Mouse (Mus musculus) spleen, adult 18-20 months (tissue): ENCODE measurements around the gene Rab11fip4.

ENCODE experiments used
- DNase-seq, 2 experiments: peaks; one replicate each; pipeline ENCODE4 v3.0.0; 2022; ENCODE audit warnings: mixed read lengths in 2 of 2

Rab11fip4 gene

DNA sequence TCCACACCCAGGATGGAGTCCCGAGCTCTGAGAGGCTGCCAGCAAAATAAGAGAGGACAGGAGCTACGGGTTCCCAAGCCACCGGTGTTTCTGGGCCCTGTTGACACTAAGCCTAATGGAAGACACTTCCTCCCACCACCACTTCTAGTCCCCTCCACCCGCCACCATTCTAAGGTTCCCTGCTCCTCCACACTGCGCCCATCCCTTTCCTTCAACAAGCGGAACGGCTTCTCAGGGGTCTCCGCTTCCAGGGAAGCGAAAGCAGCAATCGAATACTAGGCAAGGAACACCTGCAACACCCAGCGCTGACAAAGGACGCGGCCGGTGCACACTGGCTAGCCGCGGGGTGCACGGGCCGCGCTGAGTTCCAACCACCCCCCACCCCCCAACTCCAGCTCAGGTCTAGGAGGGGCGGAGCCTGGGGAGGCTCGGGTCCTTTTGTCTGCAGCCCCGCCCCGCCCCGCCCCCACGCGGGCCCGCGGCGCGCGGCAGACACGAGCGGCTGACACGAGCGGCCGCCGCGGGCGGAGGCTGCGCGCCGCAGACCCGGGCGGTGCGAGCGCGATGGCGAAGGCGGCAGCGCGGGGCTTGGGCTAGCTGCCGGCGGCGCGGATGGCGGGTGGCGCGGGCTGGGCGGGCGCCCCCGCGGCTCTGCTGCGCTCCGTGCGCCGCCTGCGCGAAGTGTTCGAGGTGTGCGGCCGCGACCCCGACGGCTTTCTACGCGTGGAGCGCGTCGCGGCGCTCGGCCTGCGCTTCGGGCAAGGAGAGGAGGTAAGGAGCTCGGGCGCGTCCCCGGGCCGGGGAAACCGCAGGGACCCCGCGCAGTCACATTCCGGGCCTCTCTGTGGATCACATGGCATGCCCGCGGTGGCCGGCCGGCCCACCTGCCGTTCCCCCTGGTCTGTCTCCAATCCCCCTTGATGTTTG, at the start of gene Rab11fip4:
Gene Rab11fip4, plus strand, starts transcription at position 549 of the 927 bp plus-strand sequence.
- no peak for DNase-seq

- no peak for DNase-seq
Measured at GRCm38 (mm10) chr11:79552622-79553021, 38.4 kb upstream of the Rab11fip4 start.

DNA sequence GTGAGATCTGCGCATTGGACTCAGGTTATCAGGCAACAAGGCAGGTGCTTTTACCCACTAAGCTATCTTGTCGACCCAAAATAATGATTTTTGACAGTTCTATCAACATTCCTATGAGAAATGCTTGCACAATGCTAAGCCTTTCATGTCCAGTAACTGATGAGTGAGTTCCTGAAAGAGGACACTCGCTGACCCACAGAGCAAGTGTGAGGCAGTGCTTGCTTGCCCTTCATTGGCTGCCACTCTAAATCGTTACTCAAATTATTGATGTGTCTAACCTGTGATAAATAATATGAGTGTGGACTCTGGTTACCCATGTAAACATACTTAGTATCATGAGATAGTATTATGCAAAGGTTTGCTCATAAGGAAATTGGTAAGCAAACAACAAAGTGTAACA, 30.5 kb upstream of the Rab11fip4 start:
- no peak for DNase-seq

DNA sequence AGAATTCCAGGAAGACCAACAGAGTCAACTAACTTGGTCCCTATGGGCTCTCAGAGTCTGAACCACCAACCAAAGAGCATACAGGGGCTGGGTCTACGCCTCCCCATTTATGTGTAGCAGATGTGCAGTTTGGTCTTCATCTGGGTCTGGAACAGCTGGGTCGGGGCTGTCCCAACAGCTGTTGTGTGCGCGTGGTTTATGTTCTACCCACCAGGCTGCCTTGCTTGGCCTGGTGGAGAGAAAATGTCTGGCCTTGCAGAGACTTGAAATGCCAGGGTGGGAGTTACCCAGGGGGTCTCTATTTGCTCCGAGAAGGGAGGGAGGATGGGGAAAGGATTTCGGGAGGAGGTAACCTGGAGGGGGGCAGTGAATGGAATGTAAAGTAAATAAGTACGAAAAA, 27.5 kb upstream of the Rab11fip4 start:
- no peak for DNase-seq

GRCm38 (mm10) chr11:79566947-79567346, 24.1 kb upstream of the Rab11fip4 start:
- no peak for DNase-seq

- no peak for DNase-seq
Measured at GRCm38 (mm10) chr11:79568197-79568911, 22.7 kb upstream of the Rab11fip4 start.

- DNase-seq: no peak
Measured at GRCm38 (mm10) chr11:79570319-79570718, 20.7 kb upstream of the Rab11fip4 start.

GRCm38 (mm10) chr11:79573836-79574235, 17.2 kb upstream of the Rab11fip4 start:
- no peak for DNase-seq

DNA sequence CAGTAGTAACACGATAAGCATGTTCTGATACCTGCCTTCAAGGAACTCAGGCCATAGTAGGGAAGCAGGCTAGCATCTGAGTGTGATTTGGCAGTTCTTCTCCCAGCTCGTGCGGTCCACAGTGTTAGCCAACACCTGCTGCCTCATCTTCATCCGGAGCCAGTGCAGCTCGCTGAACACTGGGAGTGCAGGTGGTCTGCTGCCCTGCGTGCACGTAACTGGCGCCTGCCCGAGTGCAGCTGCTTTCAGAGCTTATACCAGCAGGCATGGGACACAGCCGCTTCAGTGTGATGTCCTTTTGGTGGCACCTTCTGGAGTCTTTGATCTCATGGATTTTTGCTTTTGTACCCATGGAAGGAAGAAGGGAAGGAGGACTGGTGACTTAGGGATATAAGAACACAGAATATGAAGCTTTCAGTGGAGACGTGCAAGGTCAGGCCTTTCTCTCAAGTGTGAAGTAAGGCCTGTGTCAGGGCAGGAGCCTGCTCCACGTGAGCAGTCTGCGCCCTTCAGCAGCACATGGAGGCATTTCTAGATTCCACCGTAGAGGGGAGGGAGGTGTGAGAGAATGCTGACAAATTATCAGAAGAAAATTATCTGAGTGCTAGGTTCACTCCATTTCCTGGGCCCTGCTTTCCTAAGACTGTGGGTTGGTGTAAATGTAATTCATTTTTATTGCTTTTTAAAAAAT, 15.5 kb upstream of the Rab11fip4 start:
- no peak for DNase-seq

- DNase-seq: peak; percentile 51 to 83
Measured at GRCm38 (mm10) chr11:79577741-79578140, 13.3 kb upstream of the Rab11fip4 start.

GRCm38 (mm10) chr11:79580660-79581059, 10.4 kb upstream of the Rab11fip4 start:
- no peak for DNase-seq

DNA sequence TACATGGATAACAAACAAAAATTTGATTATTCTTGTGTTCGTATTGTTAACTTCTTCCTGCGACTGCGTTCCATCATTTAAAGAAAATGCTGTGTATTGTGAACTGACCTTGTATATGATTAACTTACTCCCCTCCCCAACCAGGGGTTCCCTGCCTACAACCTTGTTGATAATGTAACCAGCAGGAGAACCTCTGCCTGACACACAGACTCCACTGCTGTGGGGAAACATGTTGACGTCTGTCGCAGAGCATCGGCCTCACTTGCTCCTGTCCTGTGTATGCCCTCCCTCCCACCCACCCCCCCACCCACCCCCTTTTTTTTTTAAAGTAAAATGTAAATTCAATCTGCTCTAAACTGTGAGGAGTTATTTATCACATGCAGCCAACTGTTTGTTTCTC, 9.8 kb upstream of the Rab11fip4 start:
- no peak for DNase-seq

DNA sequence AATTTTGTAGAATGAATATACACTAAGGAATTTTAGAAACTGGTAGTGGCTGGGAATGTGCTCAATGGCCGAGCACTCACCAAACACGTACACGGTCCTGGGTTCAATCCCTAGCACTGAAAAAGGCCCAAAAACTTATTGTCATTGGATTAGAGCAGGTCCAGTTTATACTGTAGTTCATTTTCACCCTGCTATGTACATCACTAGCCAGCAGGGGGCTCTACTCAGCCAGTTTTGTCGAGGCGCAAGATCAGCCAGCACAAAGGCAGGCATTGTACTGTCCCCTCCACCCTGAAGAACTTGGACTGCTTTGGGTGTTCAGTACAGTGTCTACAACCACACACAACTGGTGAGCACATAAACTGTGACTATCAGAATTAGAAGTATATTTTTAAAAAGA, 6.8 kb upstream of the Rab11fip4 start:
- peak in 1 of 2 experiments; percentile 61 for DNase-seq

- no peak for DNase-seq
Measured at GRCm38 (mm10) chr11:79589317-79590075, 1.5 kb upstream of the Rab11fip4 start.

GRCm38 (mm10) chr11:79591591-79591975, 571 bp downstream of the Rab11fip4 start:
- DNase-seq: no peak

GRCm38 (mm10) chr11:79593495-79593894, 2.5 kb downstream of the Rab11fip4 start:
- DNase-seq: no peak

GRCm38 (mm10) chr11:79610454-79610853, 19.4 kb downstream of the Rab11fip4 start:
- DNase-seq: no peak

GRCm38 (mm10) chr11:79611011-79611666, 20.1 kb downstream of the Rab11fip4 start:
- no peak for DNase-seq

DNA sequence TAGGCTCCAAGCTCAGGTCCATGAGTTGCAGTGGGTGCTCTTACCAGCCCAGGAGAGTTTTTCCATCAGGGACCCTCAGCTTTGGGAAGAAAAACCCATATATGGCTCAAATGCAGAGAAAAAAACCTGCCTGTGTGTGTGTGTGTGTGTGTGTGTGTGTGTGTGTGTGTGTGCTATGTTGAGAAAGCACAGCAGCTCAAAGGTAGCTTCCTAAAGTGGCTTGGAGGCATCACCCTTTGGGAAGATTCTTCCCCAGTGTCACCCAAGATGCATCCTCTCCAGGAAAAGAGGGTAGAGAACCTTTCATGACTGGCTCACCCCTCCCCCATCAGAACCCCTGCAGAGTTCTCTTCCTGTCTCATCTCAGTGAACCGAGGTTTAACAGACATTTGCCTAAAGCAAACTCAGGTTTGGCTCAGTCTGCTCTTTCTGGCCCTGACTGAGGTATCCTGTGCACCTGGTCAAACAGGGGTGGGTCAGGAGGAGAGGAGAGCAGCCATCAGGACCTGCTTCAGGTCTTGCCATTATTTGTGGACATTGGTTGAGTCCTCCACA, 21.1 kb downstream of the Rab11fip4 start:
- DNase-seq: no peak

GRCm38 (mm10) chr11:79613084-79613483, 22.1 kb downstream of the Rab11fip4 start:
- no peak for DNase-seq

GRCm38 (mm10) chr11:79613711-79614110, 22.7 kb downstream of the Rab11fip4 start:
- no peak for DNase-seq

DNA sequence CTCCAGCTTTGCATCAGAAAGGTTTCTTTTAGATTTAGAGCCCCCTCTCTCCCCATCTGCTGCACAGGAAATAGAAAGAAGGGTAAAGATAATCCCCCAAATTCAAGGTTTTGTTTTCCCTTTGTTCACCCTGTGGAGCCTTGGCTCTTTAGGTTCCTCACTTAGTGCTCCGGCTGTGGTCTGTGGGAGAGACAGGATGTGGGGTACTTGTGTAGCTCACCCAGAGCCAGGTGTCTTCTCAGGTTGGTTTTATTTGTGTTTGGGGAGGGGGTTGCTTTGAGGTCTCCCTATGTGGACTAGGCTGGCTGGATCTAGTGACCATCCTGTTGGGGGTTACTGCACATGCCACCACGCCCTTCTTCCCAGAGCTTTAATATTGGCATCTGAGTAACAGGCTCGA, 23.9 kb downstream of the Rab11fip4 start:
- no peak for DNase-seq
